Mouse (Mus musculus) embryonic facial prominence, embryonic 10.5 days (tissue): Measurements from ENCODE around the gene Ifi211. TPM values are rescaled to one million over a fixed set of nuclear protein-coding genes. Genes with fewer than 3 reads are reported as not detected.
"Not testable (repeated sequence)": the region's sequence is repeated elsewhere in the genome, so short reads cannot be mapped to it uniquely, and the experiment has no call there.

Experiments
- DNase-seq: peaks from one replicate; pipeline ENCODE4 v3.0.0-alpha.2; 2017; ENCODE audit warnings: low spot score
- H3K27ac ChIP-seq: fragments of 300-500 bp; sonication (generic); replicated peaks from 2 replicates; pipeline ENCODE4 v1.5.1; 2016; ENCODE audit warnings: mild to moderate bottlenecking
- H3K27me3 ChIP-seq: fragments of 300-500 bp; sonication (generic); replicated peaks from 2 replicates; pipeline ENCODE4 v1.6.1; 2016; ENCODE audit warnings: low read depth, mild to moderate bottlenecking; ENCODE audit not compliant: poor library complexity, severe bottlenecking
- H3K36me3 ChIP-seq: fragments of 300-500 bp; sonication (generic); replicated peaks from 2 replicates; pipeline ENCODE4 v1.6.1; 2016; ENCODE audit warnings: mild to moderate bottlenecking, moderate library complexity
- H3K4me1 ChIP-seq: fragments of 300-500 bp; sonication (generic); 2 replicates; pipeline ENCODE4 v1.6.1; 2016
- H3K4me3 ChIP-seq: fragments of 300-500 bp; sonication (generic); 2 replicates; pipeline ENCODE4 v1.5.1; 2016; ENCODE audit warnings: mild to moderate bottlenecking, moderate library complexity
- H3K9me3 ChIP-seq: fragments of 300-500 bp; sonication (generic); 2 replicates; pipeline ENCODE4 v1.6.1; 2016; ENCODE audit warnings: mild to moderate bottlenecking
- WGBS: fragments of 180-500 bp; shearing (Covaris S2); methylation state at CpG from one replicate; pipeline ENCODE4 v1.1.7; 2016; 5-methylcytosine and 5-hydroxymethylcytosine counted together
- polyA plus RNA-seq: library from polyadenylated mRNA; unstranded; fragments of >200 nt; fragmentation: Nextera tagmentation; extraction: Ambion mirVana; gene quantifications from 2 replicates; pipeline ENCODE4 v1.2.1, GENCODE M21; 2016

Gene Ifi211
- polyA plus RNA-seq, 1 experiment from 2014 or later: 0.11 TPM

- H3K27ac ChIP-seq, DNase-seq, H3K9me3 ChIP-seq, H3K4me3 ChIP-seq, H3K4me1 ChIP-seq, H3K27me3 ChIP-seq, H3K36me3 ChIP-seq: not testable (repeated sequence)
Measured at GRCm38 (mm10) chr1:173853711-173854110, 59.1 kb downstream of the Ifi211 start.

GRCm38 (mm10) chr1:173852853-173853252 lies 60.0 kb downstream of the Ifi211 start:
- not testable (repeated sequence) for DNase-seq, H3K27me3 ChIP-seq, H3K36me3 ChIP-seq, H3K4me3 ChIP-seq, H3K4me1 ChIP-seq, H3K9me3 ChIP-seq, H3K27ac ChIP-seq
- 76% methylated on average over 4 of the region's 4 CpGs for WGBS

Other genes with a start within 250 kb of the Ifi211 start
- 0.07 TPM in 1 of 2 replicates, not detected in the other for gene Ifi208, start 239.4 kb downstream of the Ifi211 start, polyA plus RNA-seq
- 0.06 and 0.21 TPM in 2 replicates for gene Ifi207, start 171.3 kb downstream of the Ifi211 start, polyA plus RNA-seq
- gene Ifi204, start 146.1 kb downstream of the Ifi211 start, polyA plus RNA-seq: 0.30 and 0.72 TPM in 2 replicates
- 0.10 TPM in 1 of 2 replicates, not detected in the other for gene Mndal, start 29.4 kb upstream of the Ifi211 start, polyA plus RNA-seq
- 0.26 TPM in 1 of 2 replicates, not detected in the other for gene Ifi203, start 29.6 kb upstream of the Ifi211 start, polyA plus RNA-seq
- not detected in 2 replicates for gene Ifi202b, start 69.7 kb upstream of the Ifi211 start, polyA plus RNA-seq
- gene Ifi205, start 118.8 kb upstream of the Ifi211 start, polyA plus RNA-seq: not detected in 2 replicates
- gene Olfr433, start 127.7 kb upstream of the Ifi211 start, polyA plus RNA-seq: not detected in 2 replicates
- gene Olfr432, start 136.2 kb upstream of the Ifi211 start, polyA plus RNA-seq: not detected in 2 replicates
- gene Olfr430, start 153.6 kb upstream of the Ifi211 start, polyA plus RNA-seq: not detected in 2 replicates
- not detected in 2 replicates for gene Olfr429, start 171.3 kb upstream of the Ifi211 start, polyA plus RNA-seq
- gene Olfr427, start 183.8 kb upstream of the Ifi211 start, polyA plus RNA-seq: not detected in 2 replicates
- gene Olfr231, start 208.1 kb upstream of the Ifi211 start, polyA plus RNA-seq: 0.31 TPM in 1 of 2 replicates, not detected in the other
- not detected in 2 replicates for gene Olfr424, start 218.5 kb upstream of the Ifi211 start, polyA plus RNA-seq
- gene Olfr420, start 242.6 kb upstream of the Ifi211 start, polyA plus RNA-seq: 0.09 TPM in 1 of 2 replicates, not detected in the other